Mouse (Mus musculus) limb, embryonic 13.5 days (tissue): ENCODE data around the gene Tpra1. TPM values are rescaled to one million over a fixed set of nuclear protein-coding genes. Genes with fewer than 3 reads are reported as not detected.
A peak's percentile ranks its signal among the peaks of the same experiment; 100 is the strongest.

Source experiments
- ATAC-seq: fragments of 200-750 bp; cut with Nextera tagmentation; 2 replicates; pipeline ENCODE4 v1.8.0; 2017; ENCODE audit warnings: low read depth, moderate number of reproducible peaks, moderate TSS enrichment; ENCODE audit not compliant: low FRiP score
- H3K27ac ChIP-seq: fragments of 300-500 bp; sonication (generic); 2 replicates; pipeline ENCODE4 v1.5.1; 2015; ENCODE audit warnings: inconsistent platforms, mild to moderate bottlenecking, moderate library complexity
- H3K27me3 ChIP-seq: fragments of 300-500 bp; sonication (generic); 2 replicates; pipeline ENCODE4 v1.6.1; 2015; ENCODE audit warnings: mild to moderate bottlenecking, inconsistent platforms
- H3K36me3 ChIP-seq: fragments of 300-500 bp; sonication (generic); 2 replicates; pipeline ENCODE4 v1.6.1; 2015; ENCODE audit warnings: inconsistent platforms, mild to moderate bottlenecking, moderate library complexity
- H3K4me1 ChIP-seq: fragments of 300-500 bp; sonication (generic); 2 replicates; pipeline ENCODE4 v1.6.1; 2015; ENCODE audit warnings: inconsistent platforms
- H3K4me2 ChIP-seq: fragments of 300-500 bp; sonication (generic); replicated peaks from 2 replicates; pipeline ENCODE4 v1.6.1; 2015; ENCODE audit warnings: inconsistent platforms, mild to moderate bottlenecking, moderate library complexity
- H3K4me3 ChIP-seq: fragments of 300-500 bp; sonication (generic); 2 replicates; pipeline ENCODE4 v1.5.1; 2015; ENCODE audit warnings: moderate library complexity, mild to moderate bottlenecking, inconsistent platforms
- H3K9ac ChIP-seq: fragments of 300-500 bp; sonication (generic); 2 replicates; pipeline ENCODE4 v1.6.1; 2015; ENCODE audit warnings: mild to moderate bottlenecking, inconsistent platforms
- H3K9me3 ChIP-seq: fragments of 300-500 bp; sonication (generic); 2 replicates; pipeline ENCODE4 v1.6.1; 2016; ENCODE audit warnings: inconsistent platforms
- WGBS: fragments of 180-500 bp; shearing (Covaris S2); methylation state at CpG from one replicate; pipeline ENCODE4 v1.1.7; 2015; 5-methylcytosine and 5-hydroxymethylcytosine counted together
- polyA plus RNA-seq: library from polyadenylated mRNA; unstranded; fragments of >200 nt; fragmentation: Nextera tagmentation; extraction: Ambion mirVana; gene quantifications from 2 replicates; pipeline ENCODE4 v1.2.1, GENCODE M21; 2015

Gene Tpra1
- polyA plus RNA-seq: 89.5 and 89.6 TPM in 2 replicates

DNA sequence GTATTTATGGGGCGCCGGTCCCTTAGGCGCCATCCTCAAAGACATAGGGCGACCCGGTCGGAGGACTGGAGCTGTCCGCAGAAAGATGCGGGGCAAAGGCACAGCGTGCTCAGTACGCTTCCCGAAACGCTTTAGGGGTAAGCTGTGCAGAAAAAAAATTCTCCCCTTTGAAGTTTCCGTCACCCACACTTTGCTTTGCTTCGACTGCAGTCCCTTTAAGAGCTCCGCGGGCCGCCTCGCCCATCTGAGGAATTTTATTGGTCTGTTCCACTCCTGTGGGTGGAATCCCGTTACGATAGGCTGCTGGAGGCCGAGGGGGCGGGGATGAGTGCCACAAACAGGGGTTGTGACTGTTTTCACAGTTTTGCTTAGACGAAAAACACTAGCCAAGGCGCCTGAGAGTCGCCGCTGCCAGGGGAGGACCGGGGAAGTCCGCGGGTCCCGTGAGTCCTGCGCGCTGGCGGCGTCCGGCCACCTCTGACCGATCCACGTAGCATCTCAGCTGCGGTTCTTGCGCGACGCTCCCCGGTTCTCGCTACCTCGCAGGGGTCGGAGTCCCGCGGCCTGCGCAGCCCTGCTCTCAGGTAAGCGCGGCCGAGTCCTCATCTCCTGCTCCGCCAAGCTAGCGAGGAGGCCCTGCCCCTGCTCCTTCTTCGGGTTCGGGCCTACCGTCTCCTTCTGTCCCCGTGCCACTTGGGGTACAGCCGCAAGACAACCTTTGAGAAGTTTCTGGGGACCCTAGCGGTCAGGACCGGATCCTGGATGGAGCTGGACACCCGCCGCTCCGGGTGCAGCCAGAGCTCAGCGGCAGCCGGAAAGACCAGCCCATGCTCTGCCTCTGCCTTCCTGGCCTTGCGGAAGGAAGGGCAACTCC is at the start of gene Tpra1:
Gene Tpra1, plus strand, starts transcription at position 305 of the 874 bp plus-strand sequence.
- Histone ChIP-seq H3K27me3 (no peaks in the 10 kb centered on the region), H3K36me3 (peaks cover 3% of the 10 kb centered on the region; the same call in 1 of the 2 replicates), H3K27ac (peak within 1 kb of the TSS; percentile 91), H3K9ac (peak within 1 kb of the TSS; percentile 92), H3K4me2 (peak within 1 kb of the TSS; percentile 94), H3K4me1 (peaks cover 40% of the 10 kb centered on the region), H3K9me3 (no peaks in the 10 kb centered on the region), H3K4me3 (peak within 1 kb of the TSS; percentile 82)
- under 1% methylated on average over 66 of the region's 66 CpGs for WGBS
- peak; percentile 89 for ATAC-seq

DNA sequence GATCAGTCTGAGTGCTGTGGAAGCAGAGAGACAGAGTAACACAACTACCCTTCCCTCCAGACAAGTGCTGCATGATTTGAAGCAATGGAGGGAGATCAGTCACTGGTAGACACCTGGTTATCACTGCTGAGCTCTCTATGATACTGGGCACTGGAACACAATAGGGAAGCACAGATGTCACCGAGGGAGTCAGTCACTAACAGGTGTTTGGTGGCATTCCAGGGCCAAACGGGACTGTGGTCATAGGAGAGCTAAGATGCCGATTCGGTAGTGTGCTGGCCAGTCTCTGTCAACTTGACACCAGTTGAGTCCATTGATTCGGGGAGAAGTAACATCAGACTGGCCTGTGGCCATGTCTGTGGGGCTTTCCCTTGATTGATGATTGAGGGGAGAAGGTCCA is 47.5 kb upstream of the Tpra1 start:
- no peak for ATAC-seq
- Histone ChIP-seq H3K4me3 (no peak overlapping the region), H3K9ac (no peak overlapping the region), H3K9me3 (peaks cover 3% of the 10 kb centered on the region; the same call in 1 of the 2 replicates), H3K27ac (no peak overlapping the region), H3K27me3 (no peaks in the 10 kb centered on the region), H3K4me1 (no peaks in the 10 kb centered on the region), H3K36me3 (peaks cover 11% of the 10 kb centered on the region), H3K4me2 (no peak overlapping the region)
- 71% methylated on average over 5 of the region's 5 CpGs for WGBS

DNA sequence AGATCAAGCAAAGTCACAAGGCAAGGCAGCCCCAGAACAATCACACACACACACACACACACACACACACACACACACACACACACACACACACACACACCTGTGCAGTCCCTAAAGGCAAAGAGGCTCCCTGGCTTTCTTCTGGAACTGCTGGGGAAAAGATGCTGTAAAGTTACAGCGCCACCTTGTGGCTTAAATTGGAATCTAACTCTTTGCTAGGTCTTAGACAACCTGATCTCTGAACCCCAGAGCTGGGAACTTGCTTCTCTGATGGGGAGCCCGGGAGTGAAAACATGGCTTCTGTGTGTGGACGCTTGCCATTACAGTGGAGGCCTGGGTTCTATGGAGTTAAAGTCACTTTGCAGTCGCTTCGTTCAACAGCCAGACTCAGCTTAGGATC is 46.4 kb upstream of the Tpra1 start:
- 28% methylated on average over 5 of the region's 5 CpGs for WGBS
- no peak overlapping the region for H3K27ac ChIP-seq
- no peak overlapping the region for H3K9ac ChIP-seq
- 0 out of 2 replicates have a peak, but pooled peaks have one; percentile 26 for ATAC-seq
- H3K36me3 ChIP-seq: peaks cover 21% of the 10 kb centered on the region
- no peaks in the 10 kb centered on the region for H3K4me1 ChIP-seq
- no peaks in the 10 kb centered on the region for H3K27me3 ChIP-seq
- no peak overlapping the region for H3K4me3 ChIP-seq
- peaks cover 3% of the 10 kb centered on the region; the same call in 1 of the 2 replicates for H3K9me3 ChIP-seq
- H3K4me2 ChIP-seq: no peak overlapping the region

- peaks cover 33% of the 10 kb centered on the region for H3K36me3 ChIP-seq
- H3K4me3 ChIP-seq: no peak overlapping the region
- H3K4me1 ChIP-seq: no peaks in the 10 kb centered on the region
- no peak overlapping the region for H3K27ac ChIP-seq
- 50% methylated on average over 9 of the region's 9 CpGs for WGBS
- ATAC-seq: peak; percentile 37; the same call in 1 of the 2 replicates
- H3K4me2 ChIP-seq: no peak overlapping the region
- no peaks in the 10 kb centered on the region for H3K27me3 ChIP-seq
- H3K9me3 ChIP-seq: no peaks in the 10 kb centered on the region
- H3K9ac ChIP-seq: no peak overlapping the region
Observed at GRCm38 (mm10) chr6:88857249-88857648, 44.8 kb upstream of the Tpra1 start.

DNA sequence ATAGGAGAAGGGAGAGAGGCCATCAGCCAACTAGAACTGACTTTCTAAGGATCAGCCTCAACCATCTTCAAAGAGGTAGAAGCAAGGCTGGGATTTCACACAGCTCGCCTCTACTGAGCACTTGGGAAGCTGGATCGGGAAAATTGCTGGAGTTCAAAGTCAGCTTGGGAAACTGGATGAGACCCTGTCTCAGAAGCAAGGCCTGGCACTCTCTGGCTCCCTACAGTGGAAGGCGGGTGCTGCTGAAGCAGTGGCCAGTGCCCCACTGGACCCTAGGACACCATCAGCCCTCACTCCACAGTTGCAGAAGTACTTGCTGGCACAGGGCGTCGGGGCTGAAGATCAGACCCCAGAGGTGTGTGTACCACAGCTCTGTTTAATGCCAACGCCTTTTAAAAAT is 44.2 kb upstream of the Tpra1 start:
- H3K4me2 ChIP-seq: no peak overlapping the region
- ATAC-seq: no peak
- peaks cover 36% of the 10 kb centered on the region for H3K36me3 ChIP-seq
- H3K4me3 ChIP-seq: no peak overlapping the region
- H3K9me3 ChIP-seq: no peaks in the 10 kb centered on the region
- no peaks in the 10 kb centered on the region for H3K4me1 ChIP-seq
- H3K27me3 ChIP-seq: no peaks in the 10 kb centered on the region
- H3K27ac ChIP-seq: 0 out of 2 replicates have a peak overlapping the region, but pooled peaks have one; percentile 28
- WGBS: 85% methylated on average over 6 of the region's 6 CpGs
- no peak overlapping the region for H3K9ac ChIP-seq

DNA sequence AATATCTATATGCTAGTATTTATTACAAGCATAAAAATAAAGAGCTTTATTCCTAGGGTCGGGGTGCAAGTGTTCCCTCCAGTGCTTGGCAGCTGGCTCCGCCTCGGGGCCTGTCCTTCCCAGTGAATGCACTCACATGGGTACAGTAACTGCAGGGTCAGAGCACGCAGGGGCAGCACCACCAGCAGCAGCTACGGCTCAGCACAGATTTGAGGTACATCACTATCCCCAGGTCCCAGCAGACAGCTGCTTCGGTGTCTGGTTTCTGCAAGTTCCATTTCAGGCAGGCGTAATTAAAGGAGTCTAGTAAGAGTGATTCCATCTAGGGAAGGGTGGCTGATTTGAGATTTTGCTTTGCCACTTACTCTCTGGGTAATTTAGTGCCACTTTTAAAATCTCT is 43.7 kb upstream of the Tpra1 start:
- Histone ChIP-seq H3K9me3 (no peaks in the 10 kb centered on the region), H3K4me1 (no peaks in the 10 kb centered on the region), H3K9ac (no peak overlapping the region), H3K27ac (no peak overlapping the region), H3K36me3 (peaks cover 41% of the 10 kb centered on the region), H3K4me2 (no peak overlapping the region), H3K4me3 (no peak overlapping the region), H3K27me3 (no peaks in the 10 kb centered on the region)
- 0 out of 2 replicates have a peak, but pooled peaks have one; percentile 52 for ATAC-seq
- WGBS: 49% methylated on average over 7 of the region's 7 CpGs

GRCm38 (mm10) chr6:88860914-88861313 is 41.1 kb upstream of the Tpra1 start:
- no peaks in the 10 kb centered on the region for H3K9me3 ChIP-seq
- ATAC-seq: no peak
- no peaks in the 10 kb centered on the region for H3K4me1 ChIP-seq
- no peaks in the 10 kb centered on the region for H3K27me3 ChIP-seq
- 14% methylated on average over 2 of the region's 2 CpGs for WGBS
- H3K4me2 ChIP-seq: no peak overlapping the region
- no peak overlapping the region for H3K27ac ChIP-seq
- H3K9ac ChIP-seq: no peak overlapping the region
- peaks cover 56% of the 10 kb centered on the region for H3K36me3 ChIP-seq
- H3K4me3 ChIP-seq: no peak overlapping the region

- no peak overlapping the region for H3K4me3 ChIP-seq
- H3K9me3 ChIP-seq: no peaks in the 10 kb centered on the region
- no peak for ATAC-seq
- H3K9ac ChIP-seq: no peak overlapping the region
- H3K27me3 ChIP-seq: no peaks in the 10 kb centered on the region
- H3K27ac ChIP-seq: no peak overlapping the region
- H3K4me1 ChIP-seq: peaks cover under 1% of the 10 kb centered on the region; the same call in 1 of the 2 replicates
- H3K4me2 ChIP-seq: no peak overlapping the region
- peaks cover 40% of the 10 kb centered on the region for H3K36me3 ChIP-seq
- WGBS: 82% methylated on average over 7 of the region's 7 CpGs
Observed at GRCm38 (mm10) chr6:88865704-88866103, 36.3 kb upstream of the Tpra1 start.

GRCm38 (mm10) chr6:88869459-88869858 is 32.6 kb upstream of the Tpra1 start:
- Histone ChIP-seq H3K9ac (no peak overlapping the region), H3K27ac (no peak overlapping the region), H3K9me3 (no peaks in the 10 kb centered on the region), H3K4me3 (no peak overlapping the region), H3K4me2 (no peak overlapping the region), H3K27me3 (no peaks in the 10 kb centered on the region), H3K4me1 (peaks cover 32% of the 10 kb centered on the region), H3K36me3 (peaks cover 7% of the 10 kb centered on the region)
- no peak for ATAC-seq
- 90% methylated on average over 7 of the region's 7 CpGs for WGBS

GRCm38 (mm10) chr6:88870594-88870993 is 31.5 kb upstream of the Tpra1 start:
- H3K4me2 ChIP-seq: no peak overlapping the region
- H3K9me3 ChIP-seq: no peaks in the 10 kb centered on the region
- H3K9ac ChIP-seq: no peak overlapping the region
- H3K27me3 ChIP-seq: peaks cover 7% of the 10 kb centered on the region
- H3K27ac ChIP-seq: no peak overlapping the region
- no peak for ATAC-seq
- no peaks in the 10 kb centered on the region for H3K36me3 ChIP-seq
- no peak overlapping the region for H3K4me3 ChIP-seq
- WGBS: 62% methylated on average over 4 of the region's 4 CpGs
- H3K4me1 ChIP-seq: peaks cover 32% of the 10 kb centered on the region

GRCm38 (mm10) chr6:88871546-88871945 is 30.5 kb upstream of the Tpra1 start:
- no peak for ATAC-seq
- Histone ChIP-seq H3K36me3 (no peaks in the 10 kb centered on the region), H3K4me3 (no peak overlapping the region), H3K9me3 (no peaks in the 10 kb centered on the region), H3K27ac (no peak overlapping the region), H3K27me3 (peaks cover 10% of the 10 kb centered on the region), H3K4me1 (peaks cover 32% of the 10 kb centered on the region), H3K9ac (no peak overlapping the region), H3K4me2 (no peak overlapping the region)
- WGBS: 37% methylated on average over 8 of the region's 8 CpGs

DNA sequence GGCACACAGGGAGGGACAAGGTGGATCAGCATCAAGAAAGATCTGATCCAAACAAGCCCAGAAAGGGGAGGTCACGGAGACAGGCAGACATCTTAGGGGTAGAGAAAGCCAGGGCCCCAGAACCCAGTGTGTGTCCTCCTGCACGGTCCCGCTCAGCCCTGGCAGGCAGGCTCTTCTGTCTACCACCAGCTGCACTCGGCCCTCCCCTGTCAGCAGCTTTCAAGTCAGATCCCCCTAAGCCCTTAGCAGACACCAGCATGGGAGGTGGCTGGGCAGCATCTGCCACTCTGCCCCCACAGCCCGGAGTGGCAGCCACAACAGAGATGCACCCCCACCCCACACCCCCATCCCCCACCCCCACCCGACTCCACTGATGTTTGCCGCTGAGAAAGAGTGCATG is 29.2 kb upstream of the Tpra1 start:
- Histone ChIP-seq H3K36me3 (no peaks in the 10 kb centered on the region), H3K4me3 (no peak overlapping the region), H3K9ac (no peak overlapping the region), H3K27me3 (peaks cover 10% of the 10 kb centered on the region), H3K27ac (no peak overlapping the region), H3K9me3 (no peaks in the 10 kb centered on the region), H3K4me2 (peak overlapping the region; percentile 96; the same call in 1 of the 2 replicates), H3K4me1 (peaks cover 32% of the 10 kb centered on the region)
- 47% methylated on average over 7 of the region's 7 CpGs for WGBS
- no peak for ATAC-seq
